Mouse (Mus musculus): Measurements from ENCODE around the gene Kif6. TPM values are rescaled to one million over a fixed set of nuclear protein-coding genes. Genes with fewer than 3 reads are reported as not detected.

The Kif6 gene
- polyA plus RNA-seq, 1 experiment from 2014 or later: 2.3 TPM

- H3K27ac ChIP-seq (replicated peaks): no peak overlapping the region
- H3K27me3 ChIP-seq: no peaks in the 10 kb centered on the region
- H3K4me2 ChIP-seq: no peak overlapping the region
- WGBS: 83% methylated on average over 5 of the region's 5 CpGs
- no peaks in the 10 kb centered on the region for H3K36me3 ChIP-seq
- no peak overlapping the region for H3K4me3 ChIP-seq
- H3K9me3 ChIP-seq: no peaks in the 10 kb centered on the region
- ATAC-seq (ENCODE audit: low FRiP score, low read depth): no peak
- H3K4me1 ChIP-seq (replicated peaks): no peaks in the 10 kb centered on the region
- H3K9ac ChIP-seq: no peak overlapping the region
Measured at GRCm38 (mm10) chr17:49741927-49742326, 127.0 kb downstream of the Kif6 start.

GRCm38 (mm10) chr17:49743580-49744463 lies 128.9 kb downstream of the Kif6 start:
- Histone ChIP-seq H3K36me3 (no peaks in the 10 kb centered on the region), H3K27me3 (no peaks in the 10 kb centered on the region), H3K9ac (no peak overlapping the region), H3K9me3 (no peaks in the 10 kb centered on the region), H3K27ac (replicated peaks) (peak overlapping the region; percentile 45; the same call in 1 of the 2 replicates), H3K4me2 (no peak overlapping the region), H3K4me3 (no peak overlapping the region), H3K4me1 (replicated peaks) (no peaks in the 10 kb centered on the region)
- ATAC-seq (ENCODE audit: low FRiP score, low read depth): 0 out of 2 replicates have a peak, but pooled peaks have one; percentile 46
- WGBS: 48% methylated on average over 14 of the region's 14 CpGs

GRCm38 (mm10) chr17:49750889-49751324 lies 136.0 kb downstream of the Kif6 start:
- no peak overlapping the region for H3K9ac ChIP-seq
- H3K27me3 ChIP-seq: no peaks in the 10 kb centered on the region
- no peaks in the 10 kb centered on the region for H3K4me1 ChIP-seq (replicated peaks)
- no peak overlapping the region for H3K4me3 ChIP-seq
- no peak overlapping the region for H3K27ac ChIP-seq (replicated peaks)
- H3K36me3 ChIP-seq: no peaks in the 10 kb centered on the region
- no peak overlapping the region for H3K4me2 ChIP-seq
- 71% methylated on average over 6 of the region's 6 CpGs for WGBS
- no peaks in the 10 kb centered on the region for H3K9me3 ChIP-seq
- ATAC-seq (ENCODE audit: low FRiP score, low read depth): no peak

DNA sequence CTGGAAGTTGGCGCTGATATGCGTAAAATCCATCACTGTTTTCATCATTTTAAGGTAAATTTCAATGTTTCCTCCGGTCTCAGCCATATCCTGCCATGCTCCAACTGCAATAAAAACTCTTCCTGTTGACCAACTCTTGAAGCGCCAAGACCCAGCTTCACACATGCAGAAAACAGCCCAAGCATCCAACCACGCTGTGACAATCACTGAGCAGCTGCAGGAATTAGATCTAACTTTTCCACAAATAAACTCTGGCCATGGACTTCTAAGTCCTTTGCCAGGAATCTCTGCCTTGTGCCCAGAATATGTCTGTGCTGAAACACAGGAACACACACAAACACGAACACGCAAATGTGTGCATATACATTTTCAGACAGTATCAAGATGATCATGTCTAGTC lies 138.9 kb downstream of the Kif6 start:
- Histone ChIP-seq H3K4me1 (replicated peaks) (no peaks in the 10 kb centered on the region), H3K27me3 (no peaks in the 10 kb centered on the region), H3K9ac (no peak overlapping the region), H3K27ac (replicated peaks) (no peak overlapping the region), H3K4me3 (no peak overlapping the region), H3K36me3 (no peaks in the 10 kb centered on the region), H3K9me3 (no peaks in the 10 kb centered on the region), H3K4me2 (no peak overlapping the region)
- ATAC-seq (ENCODE audit: low FRiP score, low read depth): no peak
- WGBS: 97% methylated on average over 7 of the region's 7 CpGs

- 83% methylated on average over 19 of the region's 19 CpGs for WGBS
- no peak for ATAC-seq (ENCODE audit: low FRiP score, low read depth)
- Histone ChIP-seq H3K4me2 (no peak overlapping the region), H3K9me3 (no peaks in the 10 kb centered on the region), H3K4me3 (no peak overlapping the region), H3K27ac (replicated peaks) (no peak overlapping the region), H3K27me3 (no peaks in the 10 kb centered on the region), H3K36me3 (no peaks in the 10 kb centered on the region), H3K4me1 (replicated peaks) (no peaks in the 10 kb centered on the region), H3K9ac (no peak overlapping the region)
Measured at GRCm38 (mm10) chr17:49756862-49757261, 141.9 kb downstream of the Kif6 start.

- Histone ChIP-seq H3K4me2 (no peak overlapping the region), H3K36me3 (no peaks in the 10 kb centered on the region), H3K9ac (no peak overlapping the region), H3K9me3 (no peaks in the 10 kb centered on the region), H3K27me3 (no peaks in the 10 kb centered on the region), H3K27ac (replicated peaks) (no peak overlapping the region), H3K4me3 (no peak overlapping the region), H3K4me1 (replicated peaks) (no peaks in the 10 kb centered on the region)
- ATAC-seq (ENCODE audit: low FRiP score, low read depth): no peak
- 83% methylated on average over 4 of the region's 4 CpGs for WGBS
Measured at GRCm38 (mm10) chr17:49759047-49759446, 144.1 kb downstream of the Kif6 start.

- Histone ChIP-seq H3K4me1 (replicated peaks) (no peaks in the 10 kb centered on the region), H3K9me3 (no peaks in the 10 kb centered on the region), H3K4me3 (no peak overlapping the region), H3K36me3 (no peaks in the 10 kb centered on the region), H3K4me2 (no peak overlapping the region), H3K9ac (no peak overlapping the region), H3K27me3 (no peaks in the 10 kb centered on the region), H3K27ac (replicated peaks) (no peak overlapping the region)
- 67% methylated on average over 11 of the region's 11 CpGs for WGBS
- no peak for ATAC-seq (ENCODE audit: low FRiP score, low read depth)
Measured at GRCm38 (mm10) chr17:49761260-49761659, 146.3 kb downstream of the Kif6 start.

DNA sequence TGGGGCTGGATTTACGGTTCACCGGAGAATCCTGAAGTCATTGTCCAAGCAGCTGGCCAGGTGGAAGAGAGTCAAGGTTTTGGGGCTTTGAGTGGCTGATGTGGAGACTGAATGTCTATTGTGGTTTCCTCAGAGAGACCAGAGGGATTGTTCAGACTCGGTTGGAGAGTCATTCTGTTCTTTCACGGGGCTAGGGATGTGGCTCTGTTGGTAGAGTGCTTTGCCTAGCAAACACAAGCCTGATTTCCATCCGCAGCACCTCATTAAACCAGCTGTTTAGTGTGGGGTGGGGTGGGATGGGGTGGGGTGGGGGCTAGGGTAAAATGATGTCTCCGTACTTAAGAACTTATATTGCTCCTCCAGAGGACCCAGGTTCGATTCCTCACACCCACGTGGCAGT lies 146.9 kb downstream of the Kif6 start:
- Histone ChIP-seq H3K9ac (no peak overlapping the region), H3K27me3 (no peaks in the 10 kb centered on the region), H3K4me3 (no peak overlapping the region), H3K4me2 (no peak overlapping the region), H3K4me1 (replicated peaks) (no peaks in the 10 kb centered on the region), H3K27ac (replicated peaks) (no peak overlapping the region), H3K36me3 (no peaks in the 10 kb centered on the region), H3K9me3 (no peaks in the 10 kb centered on the region)
- no peak for ATAC-seq (ENCODE audit: low FRiP score, low read depth)
- 79% methylated on average over 8 of the region's 8 CpGs for WGBS

DNA sequence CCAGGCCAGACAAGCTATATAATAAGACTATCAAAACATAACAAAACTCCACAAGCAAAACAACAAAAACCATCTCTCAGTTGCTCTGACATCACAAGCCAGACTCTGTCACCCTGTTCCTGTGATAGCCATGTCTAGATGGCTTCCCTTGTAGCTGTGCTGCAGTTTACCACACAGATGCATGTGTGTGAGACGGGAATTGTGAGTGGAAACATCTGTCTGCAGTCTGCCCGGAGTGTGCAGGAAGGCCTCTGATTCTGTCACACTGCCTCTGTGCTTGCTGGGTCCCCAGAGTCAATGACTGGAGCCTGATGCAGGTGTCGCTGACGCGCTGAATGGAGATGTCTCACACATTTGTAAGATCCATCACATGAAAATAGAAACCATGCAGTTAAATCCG lies 150.0 kb downstream of the Kif6 start:
- no peak overlapping the region for H3K9ac ChIP-seq
- no peaks in the 10 kb centered on the region for H3K9me3 ChIP-seq
- ATAC-seq (ENCODE audit: low FRiP score, low read depth): no peak
- H3K4me1 ChIP-seq (replicated peaks): peaks cover 12% of the 10 kb centered on the region
- H3K4me3 ChIP-seq: no peak overlapping the region
- no peaks in the 10 kb centered on the region for H3K27me3 ChIP-seq
- no peaks in the 10 kb centered on the region for H3K36me3 ChIP-seq
- H3K27ac ChIP-seq (replicated peaks): no peak overlapping the region
- H3K4me2 ChIP-seq: no peak overlapping the region
- 69% methylated on average over 6 of the region's 6 CpGs for WGBS

- H3K27ac ChIP-seq (replicated peaks): no peak overlapping the region
- H3K4me2 ChIP-seq: peak overlapping the region; percentile 23
- no peak overlapping the region for H3K4me3 ChIP-seq
- 0 out of 2 replicates have a peak, but pooled peaks cover 3% of the 10 kb centered on the region for H3K27me3 ChIP-seq
- WGBS: 13% methylated on average over 10 of the region's 10 CpGs
- ATAC-seq (ENCODE audit: low FRiP score, low read depth): peak; percentile 66
- no peaks in the 10 kb centered on the region for H3K36me3 ChIP-seq
- H3K9me3 ChIP-seq: no peaks in the 10 kb centered on the region
- H3K4me1 ChIP-seq (replicated peaks): peaks cover 12% of the 10 kb centered on the region
- H3K9ac ChIP-seq: no peak overlapping the region
Measured at GRCm38 (mm10) chr17:49767717-49768370, 152.9 kb downstream of the Kif6 start.

- Histone ChIP-seq H3K4me3 (no peak overlapping the region), H3K4me1 (replicated peaks) (peaks cover 12% of the 10 kb centered on the region), H3K27ac (replicated peaks) (no peak overlapping the region), H3K36me3 (no peaks in the 10 kb centered on the region), H3K27me3 (0 out of 2 replicates have a peak, but pooled peaks cover 5% of the 10 kb centered on the region), H3K4me2 (no peak overlapping the region), H3K9ac (no peak overlapping the region), H3K9me3 (no peaks in the 10 kb centered on the region)
- whole genome bisulfite sequencing: 81% methylated on average over 10 of the region's 10 CpGs
- ATAC-seq (ENCODE audit: low FRiP score, low read depth): no peak
Measured at GRCm38 (mm10) chr17:49771703-49772315, 156.9 kb downstream of the Kif6 start.
